Mouse (Mus musculus): ENCODE measurements around the gene Ccser2.

The Ccser2 gene

GRCm38 (mm10) chr14:36937941-36938340, 30.6 kb downstream of the Ccser2 start:
- no peak for DNase-seq (ENCODE audit: low read depth, low spot score)

- peak; percentile 17 for DNase-seq (ENCODE audit: low read depth, low spot score)
Observed at GRCm38 (mm10) chr14:36937080-36937878, 31.3 kb downstream of the Ccser2 start.

- DNase-seq (ENCODE audit: low read depth, low spot score) = no peak
Observed at GRCm38 (mm10) chr14:36932638-36933382, 35.8 kb downstream of the Ccser2 start.

- no peak for DNase-seq (ENCODE audit: low read depth, low spot score)
Observed at GRCm38 (mm10) chr14:36932038-36932437, 36.5 kb downstream of the Ccser2 start.

GRCm38 (mm10) chr14:36923383-36923782, 45.2 kb downstream of the Ccser2 start:
- no peak for DNase-seq (ENCODE audit: low read depth, low spot score)

- DNase-seq (ENCODE audit: low read depth, low spot score) = no peak
Observed at GRCm38 (mm10) chr14:36921346-36922049, 47.1 kb downstream of the Ccser2 start.

GRCm38 (mm10) chr14:36919886-36920285, 48.7 kb downstream of the Ccser2 start:
- DNase-seq (ENCODE audit: low read depth, low spot score) = no peak

GRCm38 (mm10) chr14:36919146-36919545, 49.4 kb downstream of the Ccser2 start:
- DNase-seq (ENCODE audit: low read depth, low spot score) = no peak

GRCm38 (mm10) chr14:36915203-36915602, 53.4 kb downstream of the Ccser2 start:
- no peak for DNase-seq (ENCODE audit: low read depth, low spot score)

- DNase-seq (ENCODE audit: low read depth, low spot score) = no peak
Observed at GRCm38 (mm10) chr14:36914473-36915005, 54.0 kb downstream of the Ccser2 start.

- no peak for DNase-seq (ENCODE audit: low read depth, low spot score)
Observed at GRCm38 (mm10) chr14:36911738-36912137, 56.8 kb downstream of the Ccser2 start.

GRCm38 (mm10) chr14:36905809-36906522, 62.6 kb downstream of the Ccser2 start:
- no peak for DNase-seq (ENCODE audit: low read depth, low spot score)

- DNase-seq (ENCODE audit: low read depth, low spot score) = no peak
Observed at GRCm38 (mm10) chr14:36904206-36904605, 64.4 kb downstream of the Ccser2 start.

GRCm38 (mm10) chr14:36900883-36901282, 67.7 kb downstream of the Ccser2 start:
- DNase-seq (ENCODE audit: low read depth, low spot score) = no peak

GRCm38 (mm10) chr14:36894701-36895100, 73.9 kb downstream of the Ccser2 start:
- no peak for DNase-seq (ENCODE audit: low read depth, low spot score)

GRCm38 (mm10) chr14:36892762-36893358, 75.7 kb downstream of the Ccser2 start:
- DNase-seq (ENCODE audit: low read depth, low spot score) = no peak

GRCm38 (mm10) chr14:36890130-36890529, 78.4 kb downstream of the Ccser2 start:
- no peak for DNase-seq (ENCODE audit: low read depth, low spot score)

GRCm38 (mm10) chr14:36885680-36886079, 82.9 kb downstream of the Ccser2 start:
- no peak for DNase-seq (ENCODE audit: low read depth, low spot score)

- DNase-seq (ENCODE audit: low read depth, low spot score) = no peak
Observed at GRCm38 (mm10) chr14:36885117-36885516, 83.5 kb downstream of the Ccser2 start.

GRCm38 (mm10) chr14:36883576-36883975, 85.0 kb downstream of the Ccser2 start:
- no peak for DNase-seq (ENCODE audit: low read depth, low spot score)

- no peak for DNase-seq (ENCODE audit: low read depth, low spot score)
Observed at GRCm38 (mm10) chr14:36870257-36870656, 98.3 kb downstream of the Ccser2 start.
